8 mouse cellular contexts compared by ENCODE assay signal in genomic region chr7:139950283-139950971, GRCm38 (mm10). TPM values are rescaled to one million over a fixed set of nuclear protein-coding genes. Genes with fewer than 3 reads are reported as not detected.
DNase-seq lines count a peak whose midpoint lies in the region; ATAC-seq lines count a peak whose summit lies in the region.

No protein-coding gene starts in this region.

- peak overlapping the region; percentile 54 for H3K9ac ChIP-seq in limb, embryonic 12.5 days (replicated peaks)
- H3K9ac ChIP-seq in midbrain, embryonic 12.5 days (replicated peaks): no peak overlapping the region; the same call in 1 of the 2 replicates

- H3K27me3 ChIP-seq in forebrain, embryonic 10.5 days (ENCODE audit: poor library complexity, severe bottlenecking): peaks cover 91% of the 10 kb centered on the region
- peaks cover 82% of the 10 kb centered on the region for H3K27me3 ChIP-seq in limb, embryonic 12.5 days
- H3K27me3 ChIP-seq in midbrain, embryonic 12.5 days: peaks cover 77% of the 10 kb centered on the region

- WGBS in forebrain, embryonic 10.5 days: 2% methylated on average over 33 of the region's 33 CpGs
- 2% methylated on average over 33 of the region's 33 CpGs for WGBS in limb, embryonic 12.5 days
- under 1% methylated on average over 33 of the region's 33 CpGs for WGBS in midbrain, embryonic 12.5 days

- ATAC-seq in limb, embryonic 12.5 days (ENCODE audit: insufficient number of reproducible peaks, insufficient read depth, low FRiP score, low TSS enrichment, low read depth): peak; percentile 71
- peak; percentile 67 for ATAC-seq in midbrain, embryonic 12.5 days (ENCODE audit: low FRiP score, low read depth)

- peak; percentile 86 for DNase-seq in A20 (ENCODE audit: low read depth, low spot score)
- DNase-seq in T-cell, adult 2 months (ENCODE audit: low spot score): peak; percentile 50
- DNase-seq in forebrain, embryonic 10.5 days (ENCODE audit: extremely low spot score, low spot score): peak; percentile 56
- DNase-seq in heart, postnatal 4 days: peak; percentile 44
- peak; percentile 42 for DNase-seq in thymus, postnatal 14 days
- DNase-seq in right cerebral cortex, adult 2 months (ENCODE audit: low spot score in 2 of 2): no peak

- H3K36me3 ChIP-seq in forebrain, embryonic 10.5 days (replicated peaks): no peaks in the 10 kb centered on the region
- H3K36me3 ChIP-seq in limb, embryonic 12.5 days: no peaks in the 10 kb centered on the region
- no peaks in the 10 kb centered on the region for H3K36me3 ChIP-seq in midbrain, embryonic 12.5 days

- H3K9me3 ChIP-seq in forebrain, embryonic 10.5 days: no peaks in the 10 kb centered on the region
- no peaks in the 10 kb centered on the region for H3K9me3 ChIP-seq in limb, embryonic 12.5 days
- no peaks in the 10 kb centered on the region for H3K9me3 ChIP-seq in midbrain, embryonic 12.5 days

- H3K27ac ChIP-seq in forebrain, embryonic 10.5 days: peak overlapping the region; percentile 60; the same call in 1 of the 2 replicates
- H3K27ac ChIP-seq in limb, embryonic 12.5 days: no peak overlapping the region; the same call in 1 of the 2 replicates
- H3K27ac ChIP-seq in midbrain, embryonic 12.5 days (replicated peaks): no peak overlapping the region

- H3K4me2 ChIP-seq in limb, embryonic 12.5 days: peak overlapping the region; percentile 81
- peak overlapping the region; percentile 67 for H3K4me2 ChIP-seq in midbrain, embryonic 12.5 days (replicated peaks)

- peak overlapping the region; percentile 58 for H3K4me3 ChIP-seq in forebrain, embryonic 10.5 days
- peak overlapping the region; percentile 53 for H3K4me3 ChIP-seq in limb, embryonic 12.5 days (replicated peaks)
- H3K4me3 ChIP-seq in midbrain, embryonic 12.5 days: peak overlapping the region; percentile 38

- peaks cover 32% of the 10 kb centered on the region for H3K4me1 ChIP-seq in forebrain, embryonic 10.5 days
- H3K4me1 ChIP-seq in limb, embryonic 12.5 days (replicated peaks): peaks cover 2% of the 10 kb centered on the region; the same call in 1 of the 2 replicates
- H3K4me1 ChIP-seq in midbrain, embryonic 12.5 days: peaks cover 20% of the 10 kb centered on the region

RNA-seq across cellular contexts. Expression of gene Utf1, which starts 6.8 kb away (rescaled TPM):
- 0.25 TPM in 1 of 2 replicates, not detected in the other for polyA plus RNA-seq in forebrain, embryonic 10.5 days (2016; fragmentation: Nextera tagmentation; extraction: Ambion mirVana)
- total RNA-seq in heart, postnatal 4 days (2021): not detected
- polyA plus RNA-seq in limb, embryonic 12.5 days (2016; fragmentation: Nextera tagmentation; extraction: Ambion mirVana): 0.23 and 0.34 TPM in 2 replicates
- not detected in 2 replicates for polyA plus RNA-seq in midbrain, embryonic 12.5 days (2016; fragmentation: Nextera tagmentation; extraction: Ambion mirVana)

RNA-seq across cellular contexts. Expression of gene 6430531B16Rik, which starts 28.1 kb away (rescaled TPM):
- 0.67 and 0.91 TPM in 2 replicates for polyA plus RNA-seq in forebrain, embryonic 10.5 days (2016; fragmentation: Nextera tagmentation; extraction: Ambion mirVana)
- not detected for total RNA-seq in heart, postnatal 4 days (2021)
- polyA plus RNA-seq in limb, embryonic 12.5 days (2016; fragmentation: Nextera tagmentation; extraction: Ambion mirVana): 0.31 and 0.51 TPM in 2 replicates
- 0.45 and 0.52 TPM in 2 replicates for polyA plus RNA-seq in midbrain, embryonic 12.5 days (2016; fragmentation: Nextera tagmentation; extraction: Ambion mirVana)

RNA-seq across cellular contexts. Expression of gene Adam8, which starts 41.9 kb away (rescaled TPM):
- 1.6 and 2.4 TPM in 2 replicates for polyA plus RNA-seq in forebrain, embryonic 10.5 days (2016; fragmentation: Nextera tagmentation; extraction: Ambion mirVana)
- total RNA-seq in heart, postnatal 4 days (2021): under 1 TPM; 0.38 to 0.90 TPM
- polyA plus RNA-seq in limb, embryonic 12.5 days (2016; fragmentation: Nextera tagmentation; extraction: Ambion mirVana): 2.1 and 2.7 TPM in 2 replicates
- 3.6 and 3.9 TPM in 2 replicates for polyA plus RNA-seq in midbrain, embryonic 12.5 days (2016; fragmentation: Nextera tagmentation; extraction: Ambion mirVana)

RNA-seq across cellular contexts. Expression of gene Kndc1, which starts 55.9 kb away (rescaled TPM):
- polyA plus RNA-seq in forebrain, embryonic 10.5 days (2016; fragmentation: Nextera tagmentation; extraction: Ambion mirVana): 0.26 and 0.33 TPM in 2 replicates
- under 1 TPM; 0.07 to 0.14 TPM for total RNA-seq in heart, postnatal 4 days (2021)
- 0.13 and 0.15 TPM in 2 replicates for polyA plus RNA-seq in limb, embryonic 12.5 days (2016; fragmentation: Nextera tagmentation; extraction: Ambion mirVana)
- 1.2 and 1.5 TPM in 2 replicates for polyA plus RNA-seq in midbrain, embryonic 12.5 days (2016; fragmentation: Nextera tagmentation; extraction: Ambion mirVana)

Comparison
In these comparisons a context has a peak if more than half of its experiments do, and no peak if none do; other contexts are left out.
1. DNase-seq: peak in A20 (single experiment), T-cell, adult 2 months (single experiment), forebrain, embryonic 10.5 days (single experiment), heart, postnatal 4 days (single experiment) and thymus, postnatal 14 days (single experiment); none in right cerebral cortex, adult 2 months (0 of 2).
2. Peak in every context shown above with its lines, with median percentiles within 50 percentile points of each other: H3K4me3 ChIP-seq.